Mouse (Mus musculus): ENCODE data around the gene Plxnb3. TPM values are rescaled to one million over a fixed set of nuclear protein-coding genes. Genes with fewer than 3 reads are reported as not detected.
A peak's percentile ranks its signal among the peaks of the same experiment; 100 is the strongest.

The Plxnb3 gene
- polyA plus RNA-seq (2014; fragmentation: Nextera tagmentation; extraction: Ambion mirVana): 0.08 TPM in 2 replicates

DNA sequence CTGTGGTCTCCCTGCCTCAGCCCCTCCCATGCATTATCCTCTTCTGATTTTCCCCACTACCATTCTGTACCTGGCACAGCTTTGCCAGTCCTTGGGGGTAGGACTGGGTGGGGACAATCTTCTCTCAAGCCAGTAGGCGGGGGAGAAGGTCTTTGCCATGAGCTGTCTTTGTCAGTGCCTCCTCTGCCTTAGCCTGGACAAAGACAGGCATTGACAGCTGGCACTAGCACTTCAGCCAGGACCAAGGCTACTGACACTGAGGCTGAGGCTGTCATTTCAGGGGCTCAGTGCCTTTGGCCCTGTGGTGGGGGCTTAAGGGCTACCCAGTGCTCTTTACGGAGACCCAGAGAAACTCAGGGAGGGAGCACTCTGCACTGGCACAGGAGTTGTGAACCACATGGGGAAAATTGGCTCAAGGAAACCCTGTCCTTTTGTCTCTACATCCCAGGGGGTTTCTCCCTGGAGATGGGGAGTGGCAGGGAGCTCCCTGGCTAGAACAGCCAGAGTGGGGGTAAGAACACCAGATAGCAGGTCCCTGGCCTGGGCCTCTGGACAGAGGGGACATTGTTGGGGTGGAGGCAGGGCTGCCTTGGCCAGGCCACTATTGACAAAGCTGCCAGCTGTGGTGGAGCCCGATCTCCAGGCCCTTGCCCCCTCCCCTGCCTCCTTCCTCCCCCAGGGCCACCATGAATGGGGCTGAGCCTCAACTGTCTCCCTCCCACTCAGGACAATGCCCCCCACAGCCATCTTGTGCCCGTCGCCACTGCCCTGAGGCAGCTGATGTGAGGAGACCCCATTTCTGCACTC is at the start of gene Plxnb3:
TSS of gene Plxnb3 (plus strand) at position 757 of the 807 bp plus-strand sequence.
- H3K4me1 ChIP-seq (ENCODE audit: control insufficient read depth, insufficient read depth, low read length): no peaks in the 10 kb centered on the region
- DNase-seq (ENCODE audit: low spot score) (no peak), ATAC-seq (replicated peaks; ENCODE audit: insufficient number of reproducible peaks, low FRiP score, low TSS enrichment, low read depth) (no peak)
- no peak within 1 kb of the TSS for H3K27ac ChIP-seq (replicated peaks; ENCODE audit: low read depth, low read length)
- 58% methylated on average over 4 of the region's 5 CpGs for WGBS
- no peaks in the 10 kb centered on the region for H3K36me3 ChIP-seq (replicated peaks; ENCODE audit: control insufficient read depth, insufficient read depth, low read depth, low read length)
- no peak within 1 kb of the TSS for H3K4me2 ChIP-seq (ENCODE audit: low read depth, low read length)
- no peaks in the 10 kb centered on the region for H3K9me3 ChIP-seq (replicated peaks; ENCODE audit: control insufficient read depth, low read length)
- no peak within 1 kb of the TSS for H3K4me3 ChIP-seq (ENCODE audit: low read depth, low read length)
- no peaks in the 10 kb centered on the region for H3K27me3 ChIP-seq (ENCODE audit: control insufficient read depth, insufficient read depth, low read length)
- no peak within 1 kb of the TSS for H3K9ac ChIP-seq (replicated peaks; ENCODE audit: low read length)

DNA sequence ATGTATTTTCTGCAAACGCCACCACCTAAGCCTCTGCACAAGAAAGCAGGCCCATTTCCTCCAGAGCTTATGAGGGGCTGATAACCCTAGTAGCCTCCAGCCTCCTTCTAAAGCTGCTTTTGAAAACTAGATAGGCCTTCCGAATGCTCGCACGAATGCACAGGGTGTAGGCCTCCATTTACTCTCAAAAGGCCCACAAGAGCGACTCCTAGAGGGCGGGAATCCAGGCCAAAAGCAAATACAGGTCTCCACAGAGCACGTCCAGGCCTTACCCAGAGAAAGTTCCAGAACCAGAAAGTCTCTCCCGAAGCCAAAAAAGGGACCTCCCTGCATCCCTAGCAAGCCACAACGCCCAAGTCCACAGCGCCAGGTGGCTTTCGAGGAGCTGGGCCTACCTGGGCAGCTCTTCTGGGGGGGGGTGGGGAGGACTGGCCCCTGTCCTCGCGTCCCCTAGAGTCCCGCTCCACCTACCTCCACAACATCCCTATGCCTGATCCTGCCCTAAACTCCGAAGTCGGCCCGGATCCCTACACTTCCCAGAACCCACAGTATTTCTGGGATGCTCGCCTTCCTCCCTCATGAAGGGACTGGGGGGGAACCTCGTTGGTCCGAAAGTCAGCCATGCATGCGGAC is 41.3 kb upstream of the Plxnb3 start:
- Histone ChIP-seq H3K4me1 (ENCODE audit: control insufficient read depth, insufficient read depth, low read length) (no peaks in the 10 kb centered on the region), H3K4me3 (ENCODE audit: low read depth, low read length) (peak overlapping the region; percentile 52), H3K27me3 (ENCODE audit: control insufficient read depth, insufficient read depth, low read length) (no peaks in the 10 kb centered on the region; the same call in 1 of the 2 replicates), H3K4me2 (ENCODE audit: low read depth, low read length) (peak overlapping the region; percentile 53), H3K36me3 (replicated peaks; ENCODE audit: control insufficient read depth, insufficient read depth, low read depth, low read length) (no peaks in the 10 kb centered on the region), H3K9me3 (replicated peaks; ENCODE audit: control insufficient read depth, low read length) (no peaks in the 10 kb centered on the region), H3K27ac (replicated peaks; ENCODE audit: low read depth, low read length) (no peak overlapping the region), H3K9ac (replicated peaks; ENCODE audit: low read length) (peak overlapping the region; percentile 60)
- ATAC-seq (replicated peaks; ENCODE audit: insufficient number of reproducible peaks, low FRiP score, low TSS enrichment, low read depth): peak; percentile 2; the same call in 1 of the 2 replicates
- DNase-seq (ENCODE audit: low spot score): peak; percentile 30
- 21% methylated on average over 21 of the region's 21 CpGs for WGBS

DNA sequence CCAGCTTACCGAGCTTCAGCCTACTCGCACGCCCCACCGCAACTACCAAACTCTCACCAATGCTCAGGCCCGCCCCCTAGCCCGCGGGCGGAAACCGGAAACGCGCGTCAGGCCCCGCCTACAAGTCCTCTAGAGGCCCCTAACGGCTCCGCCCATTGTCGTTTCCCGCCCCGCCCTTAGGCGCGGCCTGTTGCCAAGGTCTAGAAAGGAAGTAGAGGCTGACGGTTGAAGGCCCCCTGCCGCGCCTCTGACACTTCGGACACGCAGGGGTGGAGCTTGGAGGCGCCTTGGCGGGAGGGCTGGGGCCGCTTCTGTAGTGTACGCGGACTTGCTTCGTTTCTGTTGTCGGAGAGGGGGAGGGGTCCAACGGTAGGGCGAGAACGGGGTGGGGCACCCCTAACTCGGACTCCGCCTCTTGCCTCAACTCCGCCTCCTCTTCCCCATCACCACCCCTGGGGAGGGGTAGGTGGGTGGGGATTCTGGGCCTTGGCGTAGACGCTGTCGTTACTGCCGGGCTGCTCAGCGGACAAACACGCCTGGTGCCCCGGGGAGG is 40.7 kb upstream of the Plxnb3 start, which contains the start of the genes Bcap31 and Abcd1:
TSS of gene Bcap31 (minus strand) at position 67 of the 553 bp plus-strand sequence.
TSS of gene Abcd1 (plus strand) at position 489 of the 553 bp plus-strand sequence.
- WGBS: 28% methylated on average over 37 of the region's 45 CpGs
- DNase-seq (ENCODE audit: low spot score) (peak; percentile 94), ATAC-seq (replicated peaks; ENCODE audit: insufficient number of reproducible peaks, low FRiP score, low TSS enrichment, low read depth) (peak; percentile 90)
- H3K9ac ChIP-seq (replicated peaks; ENCODE audit: low read length): peak within 1 kb of the TSS; percentile 60
- peak within 1 kb of the TSS; percentile 59 for H3K4me2 ChIP-seq (ENCODE audit: low read depth, low read length)
- H3K4me3 ChIP-seq (ENCODE audit: low read depth, low read length): peak within 1 kb of the TSS; percentile 52
- H3K27ac ChIP-seq (replicated peaks; ENCODE audit: low read depth, low read length): peak within 1 kb of the TSS; percentile 56; the same call in 1 of the 2 replicates
- no peaks in the 10 kb centered on the region for H3K9me3 ChIP-seq (replicated peaks; ENCODE audit: control insufficient read depth, low read length)
- no peaks in the 10 kb centered on the region for H3K36me3 ChIP-seq (replicated peaks; ENCODE audit: control insufficient read depth, insufficient read depth, low read depth, low read length)
- no peaks in the 10 kb centered on the region for H3K4me1 ChIP-seq (ENCODE audit: control insufficient read depth, insufficient read depth, low read length)
- no peaks in the 10 kb centered on the region; the same call in 1 of the 2 replicates for H3K27me3 ChIP-seq (ENCODE audit: control insufficient read depth, insufficient read depth, low read length)

DNA sequence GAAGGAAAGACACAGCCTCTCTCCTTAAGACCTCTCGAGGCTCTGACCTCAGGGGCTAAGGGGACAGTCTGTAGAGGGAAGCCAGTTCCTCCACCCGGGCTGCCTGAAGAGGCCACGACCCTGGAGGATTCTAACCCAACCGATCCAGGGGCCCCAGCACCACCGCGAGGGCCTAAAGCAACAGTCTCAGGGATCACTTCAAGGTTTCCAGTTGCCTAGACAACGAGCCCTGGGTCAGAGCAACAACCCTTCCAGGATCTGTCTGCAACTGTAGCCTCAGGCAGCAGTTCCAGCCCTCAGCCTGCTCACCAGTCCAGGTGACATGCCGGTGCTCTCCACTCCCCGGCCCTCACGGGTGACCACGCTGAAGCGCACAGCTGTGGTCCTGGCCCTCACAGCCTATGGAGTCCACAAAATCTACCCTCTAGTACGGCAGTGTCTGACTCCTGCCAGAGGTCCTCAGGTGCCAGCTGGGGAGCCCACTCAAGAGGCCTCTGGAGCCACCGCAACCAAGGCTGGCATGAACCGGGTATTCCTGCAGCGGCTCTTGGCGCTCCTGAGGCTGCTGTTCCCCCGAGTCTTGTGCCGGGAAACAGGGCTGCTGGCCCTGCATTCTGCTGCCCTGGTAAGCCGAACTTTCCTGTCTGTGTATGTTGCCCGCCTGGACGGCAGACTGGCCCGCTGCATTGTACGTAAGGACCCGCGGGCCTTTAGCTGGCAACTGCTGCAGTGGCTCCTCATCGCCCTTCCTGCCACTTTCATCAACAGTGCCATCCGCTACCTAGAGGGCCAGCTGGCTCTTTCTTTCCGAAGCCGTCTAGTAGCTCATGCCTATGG is 40.0 kb upstream of the Plxnb3 start:
- Histone ChIP-seq H3K27me3 (ENCODE audit: control insufficient read depth, insufficient read depth, low read length) (no peaks in the 10 kb centered on the region; the same call in 1 of the 2 replicates), H3K4me2 (ENCODE audit: low read depth, low read length) (peak overlapping the region; percentile 59), H3K4me3 (ENCODE audit: low read depth, low read length) (peak overlapping the region; percentile 52), H3K27ac (replicated peaks; ENCODE audit: low read depth, low read length) (peak overlapping the region; percentile 56; the same call in 1 of the 2 replicates), H3K9ac (replicated peaks; ENCODE audit: low read length) (peak overlapping the region; percentile 33), H3K4me1 (ENCODE audit: control insufficient read depth, insufficient read depth, low read length) (no peaks in the 10 kb centered on the region), H3K9me3 (replicated peaks; ENCODE audit: control insufficient read depth, low read length) (no peaks in the 10 kb centered on the region), H3K36me3 (replicated peaks; ENCODE audit: control insufficient read depth, insufficient read depth, low read depth, low read length) (no peaks in the 10 kb centered on the region)
- ATAC-seq (replicated peaks; ENCODE audit: insufficient number of reproducible peaks, low FRiP score, low TSS enrichment, low read depth): no peak; the same call in 1 of the 2 replicates
- no peak for DNase-seq (ENCODE audit: low spot score)
- WGBS: 33% methylated on average over 30 of the region's 30 CpGs

- Histone ChIP-seq H3K27ac (replicated peaks; ENCODE audit: low read depth, low read length) (no peak overlapping the region), H3K36me3 (replicated peaks; ENCODE audit: control insufficient read depth, insufficient read depth, low read depth, low read length) (no peaks in the 10 kb centered on the region), H3K4me2 (ENCODE audit: low read depth, low read length) (peak overlapping the region; percentile 2; the same call in 1 of the 2 replicates), H3K4me3 (ENCODE audit: low read depth, low read length) (no peak overlapping the region), H3K9ac (replicated peaks; ENCODE audit: low read length) (no peak overlapping the region), H3K4me1 (ENCODE audit: control insufficient read depth, insufficient read depth, low read length) (no peaks in the 10 kb centered on the region), H3K27me3 (ENCODE audit: control insufficient read depth, insufficient read depth, low read length) (no peaks in the 10 kb centered on the region; the same call in 1 of the 2 replicates), H3K9me3 (replicated peaks; ENCODE audit: control insufficient read depth, low read length) (no peaks in the 10 kb centered on the region)
- no peak for DNase-seq (ENCODE audit: low spot score)
- 76% methylated on average over 11 of the region's 11 CpGs for WGBS
- no peak for ATAC-seq (replicated peaks; ENCODE audit: insufficient number of reproducible peaks, low FRiP score, low TSS enrichment, low read depth)
These were observed 39.2 kb upstream of the Plxnb3 start for GRCm38 (mm10) chrX:73717667-73718066.

DNA sequence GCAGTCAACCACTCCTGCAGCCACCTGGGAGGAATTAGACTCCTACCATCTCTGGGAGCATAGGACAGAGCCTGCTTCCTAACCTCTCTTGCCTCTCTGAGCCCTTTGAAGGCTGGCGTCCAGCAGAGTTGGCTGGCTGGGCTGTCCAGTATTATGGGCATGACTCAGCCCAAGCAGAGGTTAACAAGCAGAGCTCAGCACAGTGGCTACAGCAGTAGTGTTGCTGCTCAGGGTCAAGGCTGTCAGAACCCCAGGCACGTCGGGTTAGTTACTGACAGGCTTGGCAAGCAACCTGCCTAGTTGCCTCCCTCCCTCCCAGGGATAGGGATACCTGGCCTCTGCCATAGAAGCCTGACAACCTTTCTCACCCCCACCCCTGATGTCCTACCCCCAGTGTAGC is 38.6 kb upstream of the Plxnb3 start:
- no peak overlapping the region for H3K4me3 ChIP-seq (ENCODE audit: low read depth, low read length)
- no peak for ATAC-seq (replicated peaks; ENCODE audit: insufficient number of reproducible peaks, low FRiP score, low TSS enrichment, low read depth)
- H3K27me3 ChIP-seq (ENCODE audit: control insufficient read depth, insufficient read depth, low read length): no peaks in the 10 kb centered on the region; the same call in 1 of the 2 replicates
- no peak overlapping the region for H3K27ac ChIP-seq (replicated peaks; ENCODE audit: low read depth, low read length)
- whole genome bisulfite sequencing: 49% methylated on average over 3 of the region's 3 CpGs
- no peak overlapping the region; the same call in 1 of the 2 replicates for H3K4me2 ChIP-seq (ENCODE audit: low read depth, low read length)
- H3K4me1 ChIP-seq (ENCODE audit: control insufficient read depth, insufficient read depth, low read length): no peaks in the 10 kb centered on the region
- no peak for DNase-seq (ENCODE audit: low spot score)
- no peak overlapping the region; the same call in 1 of the 2 replicates for H3K9ac ChIP-seq (replicated peaks; ENCODE audit: low read length)
- H3K9me3 ChIP-seq (replicated peaks; ENCODE audit: control insufficient read depth, low read length): no peaks in the 10 kb centered on the region
- no peaks in the 10 kb centered on the region for H3K36me3 ChIP-seq (replicated peaks; ENCODE audit: control insufficient read depth, insufficient read depth, low read depth, low read length)

DNA sequence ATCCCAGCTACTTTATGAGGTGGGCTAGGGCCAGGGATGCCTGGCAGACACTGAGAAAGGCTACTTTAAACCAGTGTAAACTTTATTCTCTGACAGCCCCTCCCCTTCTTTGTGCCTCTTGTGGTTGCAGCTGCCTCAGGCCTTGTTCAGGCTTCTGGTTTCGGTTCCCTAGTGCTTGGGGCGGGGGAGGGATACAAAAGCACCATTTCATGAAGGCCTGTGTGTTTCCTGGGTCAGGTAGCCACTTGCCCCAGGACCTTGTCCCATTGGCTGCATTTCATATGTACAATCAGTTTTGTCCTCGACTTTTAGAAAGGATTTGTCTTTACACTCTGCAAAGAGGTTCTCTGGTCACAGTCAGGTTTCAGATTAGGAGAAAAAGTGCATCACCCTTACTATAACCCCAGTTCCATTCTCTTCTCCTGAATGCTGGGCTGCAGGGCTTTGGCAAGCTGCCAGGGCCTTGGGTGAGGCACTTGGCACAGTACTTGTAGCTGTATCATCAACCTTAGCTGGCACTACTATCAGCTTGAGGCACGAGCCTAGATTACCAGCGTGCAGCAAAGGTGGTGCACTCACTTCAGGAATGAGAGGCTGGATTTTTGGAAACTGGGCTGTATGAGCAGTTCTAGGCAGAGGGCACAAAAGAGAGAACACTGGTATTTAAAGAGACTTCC is 38.1 kb upstream of the Plxnb3 start:
- Histone ChIP-seq H3K36me3 (replicated peaks; ENCODE audit: control insufficient read depth, insufficient read depth, low read depth, low read length) (no peaks in the 10 kb centered on the region), H3K4me3 (ENCODE audit: low read depth, low read length) (no peak overlapping the region), H3K4me1 (ENCODE audit: control insufficient read depth, insufficient read depth, low read length) (no peaks in the 10 kb centered on the region), H3K4me2 (ENCODE audit: low read depth, low read length) (no peak overlapping the region; the same call in 1 of the 2 replicates), H3K9me3 (replicated peaks; ENCODE audit: control insufficient read depth, low read length) (no peaks in the 10 kb centered on the region), H3K27ac (replicated peaks; ENCODE audit: low read depth, low read length) (no peak overlapping the region), H3K27me3 (ENCODE audit: control insufficient read depth, insufficient read depth, low read length) (no peaks in the 10 kb centered on the region; the same call in 1 of the 2 replicates), H3K9ac (replicated peaks; ENCODE audit: low read length) (peak overlapping the region; percentile 1; the same call in 1 of the 2 replicates)
- 42% methylated on average over 5 of the region's 5 CpGs for WGBS
- DNase-seq (ENCODE audit: low spot score): no peak
- ATAC-seq (replicated peaks; ENCODE audit: insufficient number of reproducible peaks, low FRiP score, low TSS enrichment, low read depth): no peak
